ENCODE assay signal across 21 mouse cellular contexts in genomic region chr10:105364480-105364879, GRCm38 (mm10).
"Had no signal": no experiment of that assay in that cellular context is flagged by ENCODE, and none has a peak within 500 bp of the region (broad histone marks: within the 10 kb centered on the region; RNA-seq: fewer than 3 reads in every experiment).

No protein-coding gene starts in this region.

- H3K27me3 ChIP-seq: lung, embryonic 15.5 days; midbrain, embryonic 12.5 days; neural tube, embryonic 13.5 days; neural tube, embryonic 15.5 days had no signal

- DNase-seq: lung, adult 2 months; lung, postnatal 14 days; lung, postnatal 36 days; midbrain, embryonic 14.5 days; retina, postnatal 1 day; right cerebral cortex, adult 18-20 months; right cerebral cortex, postnatal 25 days; right cerebral cortex, postnatal 4 days; spleen, adult 18-20 months; thymus, adult 18-20 months; thymus, postnatal 14 days; thymus, postnatal 36 days had no signal

- ATAC-seq: lung, postnatal 0 days; midbrain, embryonic 16.5 days had no signal

- H3K36me3 ChIP-seq: lung, embryonic 15.5 days; midbrain, embryonic 12.5 days; neural tube, embryonic 13.5 days; neural tube, embryonic 15.5 days had no signal

- H3K4me1 ChIP-seq: lung, embryonic 15.5 days; midbrain, embryonic 10.5 days; neural tube, embryonic 13.5 days; neural tube, embryonic 15.5 days had no signal

- H3K9ac ChIP-seq: lung, embryonic 15.5 days; midbrain, embryonic 12.5 days; neural tube, embryonic 13.5 days; neural tube, embryonic 15.5 days had no signal

- H3K4me3 ChIP-seq: lung, embryonic 15.5 days; midbrain, embryonic 10.5 days; midbrain, embryonic 12.5 days; myocyte; neural tube, embryonic 13.5 days; neural tube, embryonic 15.5 days had no signal

- H3K27ac ChIP-seq: lung, embryonic 15.5 days; macrophage; midbrain, embryonic 10.5 days; midbrain, embryonic 12.5 days; neural tube, embryonic 13.5 days; neural tube, embryonic 15.5 days had no signal

- H3K4me2 ChIP-seq: lung, embryonic 15.5 days; midbrain, embryonic 12.5 days; neural tube, embryonic 13.5 days; neural tube, embryonic 15.5 days had no signal

- H3K9me3 ChIP-seq: lung, embryonic 15.5 days; midbrain, embryonic 10.5 days; midbrain, embryonic 12.5 days; neural tube, embryonic 13.5 days; neural tube, embryonic 15.5 days had no signal
